Mouse (Mus musculus): ENCODE data around the gene Olfr1443.

GRCm38 (mm10) chr19:12666156-12666555 lies 11.8 kb upstream of the Olfr1443 start:
- TF ChIP-seq CTCF (IDR thresholded peaks at IDR 0.05; ENCODE audit: insufficient read depth, low read length): no peak
- TF ChIP-seq POLR2A (IDR thresholded peaks at IDR 0.05; ENCODE audit: borderline replicate concordance, extremely low read depth, low read depth, low read length): no peak

Data from lung, adult 2 months (tissue).